Mouse (Mus musculus) stomach, embryonic 14.5 days (tissue): ENCODE measurements around the gene Tor3a. TPM values are rescaled to one million over a fixed set of nuclear protein-coding genes. Genes with fewer than 3 reads are reported as not detected.

Experiments
- ATAC-seq: fragments of 200-750 bp; cut with Nextera tagmentation; 2 replicates; pipeline ENCODE4 v1.8.0; 2017; ENCODE audit warnings: low read depth, moderate TSS enrichment; ENCODE audit not compliant: insufficient number of reproducible peaks, insufficient read depth, low FRiP score
- H3K27ac ChIP-seq: fragments of 300-500 bp; sonication (generic); 2 replicates; pipeline ENCODE4 v1.5.1; 2014; ENCODE audit warnings: mild to moderate bottlenecking, low read length, moderate library complexity, mixed read lengths
- H3K27me3 ChIP-seq: fragments of 300-500 bp; sonication (generic); 2 replicates; pipeline ENCODE4 v1.6.1; 2014; ENCODE audit warnings: low read length, control low read depth, mixed read lengths; ENCODE audit not compliant: control insufficient read depth, insufficient read depth
- H3K36me3 ChIP-seq: fragments of 300-500 bp; sonication (generic); 2 replicates; pipeline ENCODE4 v1.6.1; 2014; ENCODE audit warnings: mild to moderate bottlenecking, control low read depth, low read length, moderate library complexity, mixed read lengths; ENCODE audit not compliant: control insufficient read depth, insufficient read depth
- H3K4me1 ChIP-seq: fragments of 300-500 bp; sonication (generic); 2 replicates; pipeline ENCODE4 v1.6.1; 2014; ENCODE audit warnings: low read length, control low read depth, mixed read lengths; ENCODE audit not compliant: control insufficient read depth, insufficient read depth
- H3K4me2 ChIP-seq: fragments of 300-500 bp; sonication (generic); replicated peaks from 2 replicates; pipeline ENCODE4 v1.6.1; 2014; ENCODE audit warnings: low read depth, low read length, control low read depth
- H3K4me3 ChIP-seq: fragments of 300-500 bp; sonication (generic); 2 replicates; pipeline ENCODE4 v1.5.1; 2014; ENCODE audit warnings: low read depth, low read length, control low read depth
- H3K9ac ChIP-seq: fragments of 300-500 bp; sonication (generic); replicated peaks from 2 replicates; pipeline ENCODE4 v1.6.1; 2014; ENCODE audit warnings: low read depth, mild to moderate bottlenecking, control low read depth, low read length, moderate library complexity, mixed read lengths
- H3K9me3 ChIP-seq: fragments of 300-500 bp; sonication (generic); 2 replicates; pipeline ENCODE4 v1.6.1; 2016; ENCODE audit warnings: low read depth, low read length, control low read depth; ENCODE audit not compliant: control insufficient read depth
- WGBS: fragments of 180-500 bp; shearing (Covaris S2); extraction: QIAGEN DNeasy Blood & Tissue Kit; methylation state at CpG from one replicate; pipeline ENCODE4 v1.1.7; 2014; 5-methylcytosine and 5-hydroxymethylcytosine counted together
- polyA plus RNA-seq: library from polyadenylated mRNA; unstranded; fragments of >200 nt; fragmentation: Nextera tagmentation; extraction: Ambion mirVana; gene quantifications from 2 replicates; pipeline ENCODE4 v1.2.1, GENCODE M21; 2014

The Tor3a gene
- polyA plus RNA-seq, 1 experiment from 2014 or later: 13.3 TPM

DNA sequence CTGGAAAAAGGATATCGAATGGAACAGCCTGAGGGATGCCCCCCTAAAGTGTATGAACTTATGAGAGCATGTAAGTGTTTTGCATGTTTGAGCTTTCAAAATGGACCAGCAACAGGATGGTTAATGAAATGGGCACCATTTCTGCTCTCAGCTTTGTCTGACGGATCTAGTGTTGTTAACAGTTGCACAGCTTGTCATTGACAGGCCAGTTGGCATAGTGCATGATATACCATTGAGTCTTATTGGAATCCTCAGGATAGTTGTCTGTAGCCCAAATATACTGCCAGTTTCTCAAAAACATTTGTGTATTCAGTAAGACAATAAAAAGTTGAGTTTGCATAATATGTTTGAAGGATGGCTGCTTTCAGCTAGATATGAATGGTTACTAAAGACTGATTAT is 39.0 kb downstream of the Tor3a start:
- Histone ChIP-seq H3K4me1 (no peaks in the 10 kb centered on the region), H3K9ac (no peak overlapping the region), H3K9me3 (no peaks in the 10 kb centered on the region), H3K4me2 (no peak overlapping the region), H3K27ac (no peak overlapping the region), H3K4me3 (no peak overlapping the region), H3K27me3 (no peaks in the 10 kb centered on the region), H3K36me3 (peaks cover 42% of the 10 kb centered on the region)
- WGBS: 79% methylated on average over 2 of the region's 2 CpGs
- no peak for ATAC-seq

DNA sequence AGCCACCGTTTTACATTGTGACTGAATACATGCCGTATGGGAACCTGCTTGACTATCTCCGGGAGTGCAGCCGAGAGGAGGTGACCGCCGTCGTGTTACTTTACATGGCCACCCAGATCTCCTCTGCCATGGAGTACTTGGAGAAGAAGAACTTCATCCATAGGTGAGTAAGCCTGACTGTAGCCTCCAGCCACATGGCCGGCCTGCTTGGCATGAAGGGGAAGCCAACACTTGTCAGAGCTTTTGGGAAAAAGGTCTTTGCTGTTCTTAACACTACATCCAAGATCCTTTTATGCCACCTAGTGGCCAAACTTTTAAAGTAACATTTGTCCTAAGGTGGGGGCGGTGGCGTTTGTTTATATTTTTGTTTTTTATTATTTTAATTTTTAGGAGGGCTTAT is 41.1 kb downstream of the Tor3a start:
- no peaks in the 10 kb centered on the region for H3K4me1 ChIP-seq
- ATAC-seq: peak; percentile 53; the same call in 1 of the 2 replicates
- H3K9ac ChIP-seq: no peak overlapping the region
- 77% methylated on average over 10 of the region's 10 CpGs for WGBS
- no peak overlapping the region for H3K27ac ChIP-seq
- peaks cover 47% of the 10 kb centered on the region for H3K36me3 ChIP-seq
- H3K4me3 ChIP-seq: no peak overlapping the region
- no peaks in the 10 kb centered on the region for H3K9me3 ChIP-seq
- no peak overlapping the region for H3K4me2 ChIP-seq
- no peaks in the 10 kb centered on the region for H3K27me3 ChIP-seq

DNA sequence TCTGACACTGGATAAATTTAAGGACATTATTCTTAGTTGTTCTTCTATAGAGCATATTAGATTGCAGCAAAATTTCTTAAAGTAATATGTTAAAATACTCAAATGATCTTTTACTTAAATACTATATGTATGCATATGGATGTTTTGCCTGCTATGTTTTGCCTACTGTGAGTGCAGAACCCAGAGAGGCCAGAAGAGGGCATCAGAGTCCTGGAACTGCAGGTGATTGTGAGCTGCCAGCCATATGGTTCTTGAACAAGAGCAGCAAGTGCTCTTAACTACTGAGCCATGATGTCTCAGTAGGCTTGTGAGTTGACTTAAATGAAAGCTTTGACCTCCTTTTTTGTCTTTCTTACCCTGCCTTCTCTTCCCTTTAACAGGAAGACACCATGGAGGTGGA is 43.2 kb downstream of the Tor3a start:
- no peaks in the 10 kb centered on the region for H3K4me1 ChIP-seq
- ATAC-seq: no peak
- peaks cover 37% of the 10 kb centered on the region for H3K36me3 ChIP-seq
- H3K4me2 ChIP-seq: no peak overlapping the region
- H3K9ac ChIP-seq: no peak overlapping the region
- H3K9me3 ChIP-seq: no peaks in the 10 kb centered on the region
- no peak overlapping the region for H3K27ac ChIP-seq
- no peak overlapping the region for H3K4me3 ChIP-seq
- H3K27me3 ChIP-seq: no peaks in the 10 kb centered on the region

DNA sequence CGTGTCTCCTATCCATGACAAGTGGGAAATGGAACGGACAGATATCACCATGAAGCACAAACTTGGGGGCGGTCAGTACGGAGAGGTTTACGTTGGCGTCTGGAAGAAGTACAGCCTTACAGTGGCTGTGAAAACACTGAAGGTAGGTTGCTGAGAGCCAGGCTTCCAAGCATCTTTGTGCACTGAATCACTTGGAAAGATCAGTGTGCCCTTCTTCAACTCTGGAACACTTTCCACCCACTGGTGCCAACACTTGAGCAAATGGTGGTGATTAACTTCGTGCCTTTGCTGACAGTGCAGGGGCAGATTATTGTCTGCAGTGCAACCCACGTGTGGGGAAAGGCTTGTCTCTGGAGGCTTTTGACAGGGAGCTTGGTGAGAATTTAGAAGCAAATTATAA is 44.2 kb downstream of the Tor3a start:
- Histone ChIP-seq H3K9me3 (no peaks in the 10 kb centered on the region), H3K9ac (no peak overlapping the region), H3K4me2 (no peak overlapping the region), H3K4me1 (no peaks in the 10 kb centered on the region), H3K27me3 (no peaks in the 10 kb centered on the region), H3K4me3 (no peak overlapping the region), H3K36me3 (peaks cover 43% of the 10 kb centered on the region), H3K27ac (no peak overlapping the region)
- no peak for ATAC-seq
- WGBS: 95% methylated on average over 8 of the region's 8 CpGs

DNA sequence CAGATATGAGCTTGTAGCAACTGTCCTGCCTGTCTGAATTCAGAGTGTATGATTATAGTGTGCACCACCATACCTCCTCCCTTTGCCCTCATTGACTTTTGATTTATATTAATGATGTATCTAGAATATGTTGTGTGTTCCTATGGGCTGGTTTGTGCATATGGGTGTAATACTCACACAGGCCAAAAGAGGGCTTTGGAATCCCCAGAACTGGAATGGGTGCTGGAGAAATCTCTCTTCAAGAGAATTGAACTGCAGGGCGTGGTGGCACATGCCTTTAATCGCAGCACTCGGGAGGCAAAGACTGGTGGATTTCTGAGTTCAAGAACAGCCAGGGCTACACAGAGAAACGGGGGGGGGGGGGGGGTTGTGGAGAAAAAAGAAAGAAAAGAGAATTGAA is 47.4 kb downstream of the Tor3a start:
- Histone ChIP-seq H3K36me3 (peaks cover 28% of the 10 kb centered on the region), H3K27ac (no peak overlapping the region), H3K27me3 (no peaks in the 10 kb centered on the region), H3K9me3 (no peaks in the 10 kb centered on the region), H3K4me1 (no peaks in the 10 kb centered on the region), H3K4me3 (no peak overlapping the region), H3K9ac (no peak overlapping the region), H3K4me2 (no peak overlapping the region)
- ATAC-seq: no peak
- WGBS: 85% methylated on average over 4 of the region's 4 CpGs

DNA sequence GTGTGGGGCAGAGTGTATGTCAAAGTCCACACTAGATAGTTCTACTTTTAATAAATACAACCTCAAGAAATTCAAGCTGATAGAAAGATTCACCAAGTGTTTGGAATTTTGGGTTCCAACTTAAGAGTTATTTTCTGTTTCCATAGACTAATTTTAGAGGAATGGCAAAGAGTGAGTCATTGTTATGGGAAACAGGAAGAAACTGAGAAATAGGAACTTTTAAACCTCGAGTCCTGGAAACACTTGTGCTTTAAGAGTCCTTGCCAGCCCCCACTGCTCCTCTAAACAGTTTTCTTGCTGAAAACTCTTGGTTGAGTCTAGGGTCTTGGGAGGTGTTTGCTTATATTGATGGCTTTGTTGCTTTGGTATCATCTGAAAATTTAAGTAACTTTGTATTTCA is 49.9 kb downstream of the Tor3a start:
- no peak overlapping the region for H3K27ac ChIP-seq
- H3K27me3 ChIP-seq: no peaks in the 10 kb centered on the region
- no peak overlapping the region for H3K9ac ChIP-seq
- H3K9me3 ChIP-seq: no peaks in the 10 kb centered on the region
- H3K4me2 ChIP-seq: no peak overlapping the region
- WGBS: 63% methylated on average over 1 of the region's 1 CpGs
- peaks cover 7% of the 10 kb centered on the region for H3K36me3 ChIP-seq
- no peaks in the 10 kb centered on the region for H3K4me1 ChIP-seq
- ATAC-seq: no peak
- no peak overlapping the region for H3K4me3 ChIP-seq

DNA sequence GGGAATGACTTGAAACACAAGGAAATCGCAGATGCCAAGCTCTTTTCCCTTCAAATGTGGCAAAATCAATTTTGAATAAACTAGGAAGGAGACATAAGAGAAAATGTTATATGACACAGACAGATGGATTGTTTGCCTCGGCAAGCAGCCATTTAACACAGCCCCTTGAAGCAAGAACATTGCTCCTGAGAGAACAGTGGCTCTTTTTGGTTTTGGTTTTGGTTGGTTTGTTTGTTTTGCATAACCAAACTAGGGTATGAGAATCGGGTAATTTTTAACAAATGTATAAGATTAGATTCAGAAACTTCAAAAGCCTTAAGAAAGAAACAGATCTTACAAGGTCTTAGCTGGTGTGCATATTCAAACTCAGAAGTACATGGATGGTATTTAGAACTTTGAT is 53.2 kb downstream of the Tor3a start:
- Histone ChIP-seq H3K4me2 (no peak overlapping the region), H3K4me1 (0 out of 2 replicates have a peak, but pooled peaks cover 2% of the 10 kb centered on the region), H3K27ac (no peak overlapping the region), H3K4me3 (no peak overlapping the region), H3K9ac (no peak overlapping the region), H3K36me3 (peaks cover 7% of the 10 kb centered on the region; the same call in 1 of the 2 replicates), H3K9me3 (no peaks in the 10 kb centered on the region), H3K27me3 (no peaks in the 10 kb centered on the region)
- WGBS: 67% methylated on average over 3 of the region's 3 CpGs
- no peak for ATAC-seq

DNA sequence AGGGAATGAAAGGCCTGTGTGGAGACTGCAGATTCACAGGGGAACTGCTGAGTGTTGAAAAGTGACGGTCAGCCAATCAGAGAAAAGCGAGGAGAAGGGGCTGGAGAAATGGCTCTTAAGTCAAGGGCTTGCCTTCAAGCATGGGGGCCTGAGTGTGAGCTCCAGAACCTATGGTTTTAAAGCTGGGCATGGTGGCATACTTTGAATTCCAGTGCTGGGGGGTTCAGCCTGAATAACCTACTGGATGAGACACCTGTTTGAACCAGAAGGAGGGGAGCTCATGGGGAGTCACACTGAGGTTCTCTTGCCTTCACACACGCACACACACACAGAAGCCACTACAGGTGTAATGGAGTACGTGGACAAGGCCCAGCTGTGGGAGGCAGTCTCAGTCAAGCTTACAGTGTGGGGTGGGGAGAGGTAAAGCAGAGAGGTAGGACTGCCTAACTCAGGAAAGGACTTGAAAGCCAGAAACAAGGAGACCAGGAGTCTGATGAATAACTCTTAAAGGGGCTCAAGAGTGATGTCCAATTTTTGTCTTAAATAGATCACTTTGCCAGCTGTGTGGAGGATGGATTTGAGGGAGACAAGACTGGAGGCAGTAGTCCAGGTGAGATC is 53.8 kb downstream of the Tor3a start:
- no peaks in the 10 kb centered on the region for H3K9me3 ChIP-seq
- H3K27me3 ChIP-seq: no peaks in the 10 kb centered on the region
- no peak overlapping the region for H3K27ac ChIP-seq
- WGBS: 63% methylated on average over 4 of the region's 4 CpGs
- peaks cover 8% of the 10 kb centered on the region; the same call in 1 of the 2 replicates for H3K4me1 ChIP-seq
- peaks cover 4% of the 10 kb centered on the region; the same call in 1 of the 2 replicates for H3K36me3 ChIP-seq
- H3K9ac ChIP-seq: no peak overlapping the region
- no peak for ATAC-seq
- H3K4me2 ChIP-seq: no peak overlapping the region
- no peak overlapping the region for H3K4me3 ChIP-seq

DNA sequence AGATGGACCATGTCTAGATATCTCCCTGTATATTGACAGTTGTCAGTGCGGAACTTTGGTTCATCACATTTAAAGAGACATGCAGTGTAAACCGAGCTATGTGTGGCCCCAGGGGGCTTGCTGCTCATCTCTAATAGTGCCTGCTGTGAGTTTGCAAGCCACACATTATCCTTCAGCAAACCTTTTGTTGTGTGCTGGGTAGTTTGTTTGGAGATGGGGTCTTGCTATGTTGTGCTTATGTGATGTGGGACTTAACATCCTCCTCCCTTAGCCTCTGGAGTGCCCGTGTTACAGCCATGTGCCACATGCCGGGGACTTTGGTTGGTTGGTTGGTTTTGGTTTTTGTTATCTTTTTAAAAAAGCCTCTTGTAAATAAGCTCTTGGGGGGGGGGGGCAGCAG is 56.3 kb downstream of the Tor3a start:
- Histone ChIP-seq H3K9ac (no peak overlapping the region), H3K4me1 (peaks cover 15% of the 10 kb centered on the region), H3K9me3 (no peaks in the 10 kb centered on the region), H3K4me2 (no peak overlapping the region), H3K4me3 (no peak overlapping the region), H3K27me3 (no peaks in the 10 kb centered on the region), H3K27ac (no peak overlapping the region), H3K36me3 (no peaks in the 10 kb centered on the region)
- 63% methylated on average over 4 of the region's 4 CpGs for WGBS
- ATAC-seq: no peak
